Mouse (Mus musculus): ENCODE measurements around the gene Pdcd1lg2. TPM values are rescaled to one million over a fixed set of nuclear protein-coding genes. Genes with fewer than 3 reads are reported as not detected.

Pdcd1lg2 gene
- polyA plus RNA-seq, 1 experiment from 2014 or later = not detected

GRCm38 (mm10) chr19:29368041-29368440 lies 42.7 kb upstream of the Pdcd1lg2 start:
- Histone ChIP-seq H3K27me3 (ENCODE audit: control insufficient read depth, insufficient read depth, low read length) (no peaks in the 10 kb centered on the region), H3K4me1 (ENCODE audit: control insufficient read depth, insufficient read depth, low read length) (no peaks in the 10 kb centered on the region), H3K27ac (replicated peaks; ENCODE audit: low read depth, low read length) (no peak overlapping the region), H3K9ac (ENCODE audit: low read length) (no peak overlapping the region), H3K4me2 (ENCODE audit: low read depth, severe bottlenecking) (no peak overlapping the region), H3K4me3 (ENCODE audit: low read depth, low read length) (no peak overlapping the region), H3K9me3 (ENCODE audit: control insufficient read depth, low read length) (no peaks in the 10 kb centered on the region), H3K36me3 (ENCODE audit: control insufficient read depth, insufficient read depth, low read length) (no peaks in the 10 kb centered on the region)
- WGBS = 92% methylated on average over 2 of the region's 2 CpGs
- DNase-seq (ENCODE audit: low spot score) (no peak), ATAC-seq (ENCODE audit: insufficient number of reproducible peaks, low FRiP score, low TSS enrichment, low read depth) (no peak)

GRCm38 (mm10) chr19:29368671-29369309 lies 41.9 kb upstream of the Pdcd1lg2 start:
- H3K4me3 ChIP-seq (ENCODE audit: low read depth, low read length) = no peak overlapping the region
- no peak for ATAC-seq (ENCODE audit: insufficient number of reproducible peaks, low FRiP score, low TSS enrichment, low read depth)
- no peak overlapping the region for H3K27ac ChIP-seq (replicated peaks; ENCODE audit: low read depth, low read length)
- no peaks in the 10 kb centered on the region for H3K27me3 ChIP-seq (ENCODE audit: control insufficient read depth, insufficient read depth, low read length)
- DNase-seq (ENCODE audit: low spot score) = no peak
- H3K4me1 ChIP-seq (ENCODE audit: control insufficient read depth, insufficient read depth, low read length) = no peaks in the 10 kb centered on the region
- no peak overlapping the region for H3K9ac ChIP-seq (ENCODE audit: low read length)
- no peak overlapping the region for H3K4me2 ChIP-seq (ENCODE audit: low read depth, severe bottlenecking)
- WGBS = 77% methylated on average over 3 of the region's 3 CpGs
- no peaks in the 10 kb centered on the region for H3K9me3 ChIP-seq (ENCODE audit: control insufficient read depth, low read length)
- no peaks in the 10 kb centered on the region for H3K36me3 ChIP-seq (ENCODE audit: control insufficient read depth, insufficient read depth, low read length)

DNA sequence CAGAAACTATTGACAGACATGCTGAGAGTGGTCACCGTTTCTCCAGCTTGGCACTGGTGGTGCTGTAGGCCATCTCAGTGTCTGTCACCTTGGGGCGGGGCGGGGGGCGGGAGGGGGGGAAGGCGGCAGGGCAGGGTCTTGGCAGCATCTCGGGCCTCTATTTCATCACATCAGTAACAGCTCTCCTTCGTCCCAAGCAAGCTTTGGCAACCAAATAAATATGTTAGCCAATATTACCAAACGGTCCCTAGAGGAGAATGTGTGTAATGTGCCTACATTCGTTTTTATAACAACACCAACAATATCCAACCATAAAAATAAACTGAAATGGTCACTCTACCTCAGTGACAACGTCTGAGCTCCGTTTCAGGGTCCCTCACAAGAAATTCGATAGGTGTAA lies 40.6 kb upstream of the Pdcd1lg2 start:
- ATAC-seq (ENCODE audit: insufficient number of reproducible peaks, low FRiP score, low TSS enrichment, low read depth) = no peak
- Histone ChIP-seq H3K36me3 (ENCODE audit: control insufficient read depth, insufficient read depth, low read length) (no peaks in the 10 kb centered on the region), H3K27ac (replicated peaks; ENCODE audit: low read depth, low read length) (no peak overlapping the region), H3K4me1 (ENCODE audit: control insufficient read depth, insufficient read depth, low read length) (no peaks in the 10 kb centered on the region), H3K4me3 (ENCODE audit: low read depth, low read length) (no peak overlapping the region), H3K9me3 (ENCODE audit: control insufficient read depth, low read length) (no peaks in the 10 kb centered on the region), H3K9ac (ENCODE audit: low read length) (no peak overlapping the region), H3K4me2 (ENCODE audit: low read depth, severe bottlenecking) (no peak overlapping the region), H3K27me3 (ENCODE audit: control insufficient read depth, insufficient read depth, low read length) (no peaks in the 10 kb centered on the region)
- no peak for DNase-seq (ENCODE audit: low spot score)
- WGBS = 68% methylated on average over 12 of the region's 12 CpGs

DNA sequence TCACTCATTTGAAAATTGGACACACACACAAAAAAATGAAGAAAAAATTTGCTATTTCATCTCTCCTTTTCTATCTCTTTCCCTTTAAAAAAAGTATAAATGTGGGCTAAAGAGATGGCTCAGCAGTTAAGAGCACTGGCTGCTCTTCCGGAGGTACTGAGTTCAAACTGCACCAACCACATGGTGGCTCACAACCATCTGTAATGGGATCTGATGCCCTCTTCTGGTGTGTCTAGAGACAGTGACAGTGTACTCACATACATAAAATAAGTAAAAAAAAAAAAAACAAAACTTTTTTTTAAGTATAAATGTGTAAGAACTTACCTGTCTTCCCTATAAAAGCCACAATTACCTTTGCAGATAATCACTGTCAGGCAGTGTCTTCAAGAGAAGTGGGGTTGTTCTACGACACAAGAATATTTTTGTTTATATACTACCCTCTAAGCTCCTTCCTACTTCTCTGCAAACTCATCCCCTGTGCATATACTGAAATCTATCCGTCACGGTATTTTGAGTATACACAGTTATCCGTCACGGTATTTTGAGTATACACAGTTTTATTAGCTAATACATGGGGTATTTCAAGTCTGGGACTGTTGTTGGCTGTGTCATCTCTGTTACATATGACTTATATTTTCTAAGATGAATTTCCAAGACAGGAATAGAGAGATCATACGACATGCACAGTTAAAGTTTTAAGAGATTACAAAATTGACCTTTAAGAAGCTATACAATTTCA lies 40.0 kb upstream of the Pdcd1lg2 start:
- Histone ChIP-seq H3K4me2 (ENCODE audit: low read depth, severe bottlenecking) (no peak overlapping the region), H3K4me1 (ENCODE audit: control insufficient read depth, insufficient read depth, low read length) (no peaks in the 10 kb centered on the region), H3K27me3 (ENCODE audit: control insufficient read depth, insufficient read depth, low read length) (no peaks in the 10 kb centered on the region), H3K9ac (ENCODE audit: low read length) (no peak overlapping the region), H3K9me3 (ENCODE audit: control insufficient read depth, low read length) (no peaks in the 10 kb centered on the region), H3K4me3 (ENCODE audit: low read depth, low read length) (no peak overlapping the region), H3K27ac (replicated peaks; ENCODE audit: low read depth, low read length) (no peak overlapping the region), H3K36me3 (ENCODE audit: control insufficient read depth, insufficient read depth, low read length) (no peaks in the 10 kb centered on the region)
- ATAC-seq (ENCODE audit: insufficient number of reproducible peaks, low FRiP score, low TSS enrichment, low read depth) (no peak), DNase-seq (ENCODE audit: low spot score) (no peak)
- 91% methylated on average over 7 of the region's 7 CpGs for WGBS

DNA sequence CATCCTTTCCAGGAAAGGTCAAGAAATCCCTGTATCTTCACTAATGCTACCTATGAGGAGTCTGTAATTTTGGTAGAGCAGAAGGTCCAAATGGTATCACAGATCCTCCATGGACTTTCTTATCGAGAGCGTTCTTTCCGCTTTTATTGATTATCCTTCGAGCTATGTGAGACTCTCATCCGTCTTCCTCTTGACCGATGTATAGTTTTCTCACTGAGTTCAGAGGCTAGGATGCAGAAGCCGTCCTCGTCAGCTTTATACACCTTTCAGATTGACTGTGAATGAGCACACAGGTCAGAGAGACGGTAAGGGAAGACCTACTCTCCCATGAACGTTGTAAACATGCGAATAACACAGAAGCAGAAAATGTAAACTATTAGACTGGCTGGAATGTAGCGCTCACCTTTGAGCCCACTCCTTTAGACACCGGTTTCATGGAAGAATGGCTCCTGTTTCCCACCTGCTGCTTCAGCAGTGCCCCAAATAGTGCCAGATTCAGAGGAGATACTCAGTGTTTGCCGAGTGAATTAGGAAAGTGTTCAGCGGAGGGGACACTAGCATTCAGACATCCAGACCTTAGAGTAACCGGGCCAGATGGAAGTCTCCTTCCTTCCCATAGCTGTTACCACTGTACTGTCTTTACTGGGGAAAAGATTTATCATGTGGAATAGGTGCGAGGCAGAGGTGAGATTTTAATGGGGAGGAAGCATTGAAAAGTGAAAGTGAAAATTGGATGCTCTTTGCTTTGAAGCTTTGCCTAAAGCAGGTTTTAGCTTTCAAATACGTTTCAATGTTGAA lies 39.2 kb upstream of the Pdcd1lg2 start:
- no peaks in the 10 kb centered on the region for H3K27me3 ChIP-seq (ENCODE audit: control insufficient read depth, insufficient read depth, low read length)
- no peak overlapping the region for H3K27ac ChIP-seq (replicated peaks; ENCODE audit: low read depth, low read length)

DNA sequence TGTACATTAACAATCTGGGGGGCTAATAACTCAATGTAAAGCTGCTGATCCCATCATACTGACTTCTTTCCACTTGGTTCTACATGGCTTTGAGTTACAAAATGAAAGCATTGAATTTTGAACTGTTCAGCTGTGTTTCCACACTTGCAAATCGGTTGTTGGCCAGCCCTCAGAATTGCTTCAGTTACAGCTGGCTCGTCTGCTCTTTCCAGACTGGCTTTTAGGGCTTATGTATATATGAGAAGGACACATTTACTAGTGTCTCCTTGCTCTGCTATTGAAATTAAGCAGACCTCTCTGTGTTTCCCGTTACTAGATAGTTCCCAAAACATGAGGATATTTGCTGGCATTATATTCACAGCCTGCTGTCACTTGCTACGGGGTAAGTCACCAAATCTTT lies 38.6 kb upstream of the Pdcd1lg2 start:
- Histone ChIP-seq H3K4me1 (ENCODE audit: control insufficient read depth, insufficient read depth, low read length) (no peaks in the 10 kb centered on the region), H3K4me3 (ENCODE audit: low read depth, low read length) (no peak overlapping the region), H3K9me3 (ENCODE audit: control insufficient read depth, low read length) (no peaks in the 10 kb centered on the region), H3K4me2 (ENCODE audit: low read depth, severe bottlenecking) (no peak overlapping the region), H3K9ac (ENCODE audit: low read length) (no peak overlapping the region), H3K36me3 (ENCODE audit: control insufficient read depth, insufficient read depth, low read length) (no peaks in the 10 kb centered on the region), H3K27ac (replicated peaks; ENCODE audit: low read depth, low read length) (no peak overlapping the region), H3K27me3 (ENCODE audit: control insufficient read depth, insufficient read depth, low read length) (no peaks in the 10 kb centered on the region)
- DNase-seq (ENCODE audit: low spot score) = no peak
- ATAC-seq (ENCODE audit: insufficient number of reproducible peaks, low FRiP score, low TSS enrichment, low read depth) = no peak
- 75% methylated on average over 4 of the region's 4 CpGs for WGBS

More for the DNA sequence above, 39.2 kb upstream of the Pdcd1lg2 start:
- DNase-seq (ENCODE audit: low spot score) (no peak), ATAC-seq (ENCODE audit: insufficient number of reproducible peaks, low FRiP score, low TSS enrichment, low read depth) (no peak)
- H3K4me1 ChIP-seq (ENCODE audit: control insufficient read depth, insufficient read depth, low read length) = no peaks in the 10 kb centered on the region
- H3K4me3 ChIP-seq (ENCODE audit: low read depth, low read length) = no peak overlapping the region
- no peaks in the 10 kb centered on the region for H3K9me3 ChIP-seq (ENCODE audit: control insufficient read depth, low read length)
- no peaks in the 10 kb centered on the region for H3K36me3 ChIP-seq (ENCODE audit: control insufficient read depth, insufficient read depth, low read length)
- no peak overlapping the region for H3K9ac ChIP-seq (ENCODE audit: low read length)
- H3K4me2 ChIP-seq (ENCODE audit: low read depth, severe bottlenecking) = no peak overlapping the region
- 82% methylated on average over 18 of the region's 18 CpGs for WGBS

- DNase-seq (ENCODE audit: low spot score) = no peak
These were observed 38.1 kb upstream of the Pdcd1lg2 start for GRCm38 (mm10) chr19:29372621-29373020.

DNA sequence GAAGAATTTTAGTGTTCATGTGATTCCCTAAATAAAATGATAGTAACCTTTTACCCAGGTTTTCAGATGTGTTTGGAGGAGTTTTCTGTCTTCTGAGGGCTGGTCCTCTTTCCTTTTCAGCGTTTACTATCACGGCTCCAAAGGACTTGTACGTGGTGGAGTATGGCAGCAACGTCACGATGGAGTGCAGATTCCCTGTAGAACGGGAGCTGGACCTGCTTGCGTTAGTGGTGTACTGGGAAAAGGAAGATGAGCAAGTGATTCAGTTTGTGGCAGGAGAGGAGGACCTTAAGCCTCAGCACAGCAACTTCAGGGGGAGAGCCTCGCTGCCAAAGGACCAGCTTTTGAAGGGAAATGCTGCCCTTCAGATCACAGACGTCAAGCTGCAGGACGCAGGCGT lies 37.3 kb upstream of the Pdcd1lg2 start:
- WGBS = 35% methylated on average over 11 of the region's 11 CpGs
- H3K9me3 ChIP-seq (ENCODE audit: control insufficient read depth, low read length) = no peaks in the 10 kb centered on the region
- H3K9ac ChIP-seq (ENCODE audit: low read length) = no peak overlapping the region
- no peak overlapping the region for H3K27ac ChIP-seq (replicated peaks; ENCODE audit: low read depth, low read length)
- H3K4me2 ChIP-seq (ENCODE audit: low read depth, severe bottlenecking) = peak overlapping the region; percentile 37; the same call in 1 of the 2 replicates
- DNase-seq (ENCODE audit: low spot score) = no peak
- no peaks in the 10 kb centered on the region for H3K36me3 ChIP-seq (ENCODE audit: control insufficient read depth, insufficient read depth, low read length)
- no peak for ATAC-seq (ENCODE audit: insufficient number of reproducible peaks, low FRiP score, low TSS enrichment, low read depth)
- no peaks in the 10 kb centered on the region for H3K27me3 ChIP-seq (ENCODE audit: control insufficient read depth, insufficient read depth, low read length)
- no peak overlapping the region for H3K4me3 ChIP-seq (ENCODE audit: low read depth, low read length)
- H3K4me1 ChIP-seq (ENCODE audit: control insufficient read depth, insufficient read depth, low read length) = no peaks in the 10 kb centered on the region

More at GRCm38 (mm10) chr19:29372621-29373020, 38.1 kb upstream of the Pdcd1lg2 start:
- ATAC-seq (ENCODE audit: insufficient number of reproducible peaks, low FRiP score, low TSS enrichment, low read depth) = no peak
- Histone ChIP-seq H3K9ac (ENCODE audit: low read length) (no peak overlapping the region), H3K4me1 (ENCODE audit: control insufficient read depth, insufficient read depth, low read length) (no peaks in the 10 kb centered on the region), H3K36me3 (ENCODE audit: control insufficient read depth, insufficient read depth, low read length) (no peaks in the 10 kb centered on the region), H3K4me3 (ENCODE audit: low read depth, low read length) (no peak overlapping the region), H3K4me2 (ENCODE audit: low read depth, severe bottlenecking) (no peak overlapping the region), H3K9me3 (ENCODE audit: control insufficient read depth, low read length) (no peaks in the 10 kb centered on the region), H3K27me3 (ENCODE audit: control insufficient read depth, insufficient read depth, low read length) (no peaks in the 10 kb centered on the region), H3K27ac (replicated peaks; ENCODE audit: low read depth, low read length) (no peak overlapping the region)
- WGBS = 88% methylated on average over 3 of the region's 3 CpGs
